Mouse (Mus musculus): ENCODE measurements around the gene Ddx25.
A peak's percentile ranks its signal among the peaks of the same experiment; 100 is the strongest.

GRCm38 (mm10) chr9:35541488-35541887 lies 16.8 kb downstream of the Ddx25 start:
- TF ChIP-seq POLR2A (IDR thresholded peaks at IDR 0.05; ENCODE audit: low read depth, low read length) (no peak), CTCF (conservative IDR thresholded peaks at IDR 0.05; ENCODE audit: insufficient read depth, insufficient read length, low read depth, low read length) (peak; percentile 76)
